Mouse (Mus musculus) hindbrain, embryonic 15.5 days (tissue): ENCODE measurements around the gene Gm44790. TPM values are rescaled to one million over a fixed set of nuclear protein-coding genes. Genes with fewer than 3 reads are reported as not detected.

ENCODE experiments used
- ATAC-seq: fragments of 200-750 bp; cut with Nextera tagmentation; 2 replicates; pipeline ENCODE4 v1.8.0; 2017; ENCODE audit warnings: low read depth, moderate number of reproducible peaks, moderate TSS enrichment; ENCODE audit not compliant: low FRiP score
- H3K27ac ChIP-seq: fragments of 300-500 bp; sonication (generic); replicated peaks from 2 replicates; pipeline ENCODE4 v1.5.1; 2015; ENCODE audit warnings: mild to moderate bottlenecking, inconsistent platforms
- H3K27me3 ChIP-seq: fragments of 300-500 bp; sonication (generic); 2 replicates; pipeline ENCODE4 v1.6.1; 2015; ENCODE audit warnings: control low read depth, inconsistent platforms
- H3K36me3 ChIP-seq: fragments of 300-500 bp; sonication (generic); 2 replicates; pipeline ENCODE4 v1.6.1; 2015; ENCODE audit warnings: control low read depth, inconsistent platforms
- H3K4me1 ChIP-seq: fragments of 300-500 bp; sonication (generic); replicated peaks from 2 replicates; pipeline ENCODE4 v1.6.1; 2015; ENCODE audit warnings: control low read depth, inconsistent platforms
- H3K4me2 ChIP-seq: fragments of 300-500 bp; sonication (generic); 2 replicates; pipeline ENCODE4 v1.6.1; 2015; ENCODE audit warnings: moderate library complexity, mild to moderate bottlenecking, inconsistent platforms
- H3K4me3 ChIP-seq: fragments of 300-500 bp; sonication (generic); 2 replicates; pipeline ENCODE4 v1.5.1; 2015; ENCODE audit warnings: mild to moderate bottlenecking, inconsistent platforms
- H3K9ac ChIP-seq: fragments of 300-500 bp; sonication (generic); 2 replicates; pipeline ENCODE4 v1.6.1; 2015; ENCODE audit warnings: inconsistent platforms
- H3K9me3 ChIP-seq: fragments of 300-500 bp; sonication (generic); 2 replicates; pipeline ENCODE4 v1.6.1; 2016; ENCODE audit warnings: control low read depth, inconsistent platforms
- WGBS: fragments of 180-500 bp; shearing (Covaris S2); methylation state at CpG from one replicate; pipeline ENCODE4 v1.1.7; 2015; 5-methylcytosine and 5-hydroxymethylcytosine counted together
- polyA plus RNA-seq: library from polyadenylated mRNA; unstranded; fragments of >200 nt; fragmentation: Nextera tagmentation; extraction: Ambion mirVana; gene quantifications from 2 replicates; pipeline ENCODE4 v1.2.1, GENCODE M21; 2015

The Gm44790 gene
- polyA plus RNA-seq, 1 experiment from 2014 or later = 1.2 TPM

- Histone ChIP-seq H3K36me3 (0 out of 2 replicates have a peak, but pooled peaks cover 2% of the 10 kb centered on the region), H3K4me1 (peaks cover 46% of the 10 kb centered on the region), H3K9ac (peak overlapping the region; percentile 29; the same call in 1 of the 2 replicates), H3K27ac (no peak overlapping the region), H3K4me3 (peak overlapping the region; percentile 74), H3K4me2 (peak overlapping the region; percentile 82), H3K9me3 (no peaks in the 10 kb centered on the region), H3K27me3 (no peaks in the 10 kb centered on the region)
- no peak for ATAC-seq
Measured at GRCm38 (mm10) chr6:86406306-86406705, 20.2 kb upstream of the Gm44790 start.

- Histone ChIP-seq H3K4me2 (no peak overlapping the region), H3K9ac (no peak overlapping the region), H3K27ac (no peak overlapping the region), H3K36me3 (peaks cover 81% of the 10 kb centered on the region), H3K4me1 (no peaks in the 10 kb centered on the region), H3K9me3 (no peaks in the 10 kb centered on the region), H3K27me3 (no peaks in the 10 kb centered on the region), H3K4me3 (no peak overlapping the region)
- 92% methylated on average over 6 of the region's 6 CpGs for WGBS
- no peak for ATAC-seq
Measured at GRCm38 (mm10) chr6:86418711-86419110, 7.7 kb upstream of the Gm44790 start.

GRCm38 (mm10) chr6:86419239-86419638, 7.2 kb upstream of the Gm44790 start:
- no peak overlapping the region for H3K27ac ChIP-seq
- no peak for ATAC-seq
- WGBS = 95% methylated on average over 3 of the region's 3 CpGs
- peaks cover 81% of the 10 kb centered on the region for H3K36me3 ChIP-seq
- no peaks in the 10 kb centered on the region for H3K9me3 ChIP-seq
- no peak overlapping the region for H3K9ac ChIP-seq
- no peaks in the 10 kb centered on the region for H3K27me3 ChIP-seq
- H3K4me1 ChIP-seq = no peaks in the 10 kb centered on the region
- H3K4me3 ChIP-seq = no peak overlapping the region
- no peak overlapping the region for H3K4me2 ChIP-seq

- Histone ChIP-seq H3K36me3 (peaks cover 82% of the 10 kb centered on the region), H3K27ac (no peak overlapping the region), H3K4me3 (no peak overlapping the region), H3K4me2 (no peak overlapping the region), H3K9ac (no peak overlapping the region), H3K9me3 (no peaks in the 10 kb centered on the region), H3K27me3 (no peaks in the 10 kb centered on the region), H3K4me1 (no peaks in the 10 kb centered on the region)
- no peak for ATAC-seq
- whole genome bisulfite sequencing = 66% methylated on average over 6 of the region's 6 CpGs
Measured at GRCm38 (mm10) chr6:86420491-86420890, 6.0 kb upstream of the Gm44790 start.

- Histone ChIP-seq H3K27ac (no peak overlapping the region), H3K27me3 (no peaks in the 10 kb centered on the region), H3K4me2 (no peak overlapping the region), H3K9me3 (no peaks in the 10 kb centered on the region), H3K9ac (no peak overlapping the region), H3K4me1 (no peaks in the 10 kb centered on the region), H3K4me3 (no peak overlapping the region), H3K36me3 (peaks cover 86% of the 10 kb centered on the region)
- no peak for ATAC-seq
- 98% methylated on average over 3 of the region's 3 CpGs for WGBS
Measured at GRCm38 (mm10) chr6:86431531-86431930, 5.1 kb downstream of the Gm44790 start.

- Histone ChIP-seq H3K27me3 (no peaks in the 10 kb centered on the region), H3K4me1 (no peaks in the 10 kb centered on the region), H3K4me2 (no peak overlapping the region), H3K9me3 (no peaks in the 10 kb centered on the region), H3K4me3 (no peak overlapping the region), H3K36me3 (peaks cover 67% of the 10 kb centered on the region), H3K27ac (no peak overlapping the region), H3K9ac (no peak overlapping the region)
- 95% methylated on average over 1 of the region's 1 CpGs for WGBS
- no peak for ATAC-seq
Measured at GRCm38 (mm10) chr6:86433696-86434095, 7.2 kb downstream of the Gm44790 start.

- no peak for ATAC-seq
- Histone ChIP-seq H3K36me3 (peaks cover 40% of the 10 kb centered on the region), H3K4me3 (peak overlapping the region; percentile 84), H3K9me3 (no peaks in the 10 kb centered on the region), H3K4me2 (peak overlapping the region; percentile 78), H3K27me3 (no peaks in the 10 kb centered on the region), H3K9ac (peak overlapping the region; percentile 70), H3K4me1 (peaks cover 11% of the 10 kb centered on the region), H3K27ac (peak overlapping the region; percentile 90)
- 3% methylated on average over 14 of the region's 14 CpGs for WGBS
Measured at GRCm38 (mm10) chr6:86437711-86438110, 11.3 kb downstream of the Gm44790 start.

GRCm38 (mm10) chr6:86438272-86439118, 12.0 kb downstream of the Gm44790 start, which contains the start of gene C87436:
Gene C87436, plus strand, starts transcription at chr6:86438374.
- Histone ChIP-seq H3K4me1 (peaks cover 11% of the 10 kb centered on the region), H3K27ac (peak within 1 kb of the TSS; percentile 90), H3K9me3 (no peaks in the 10 kb centered on the region), H3K9ac (peak within 1 kb of the TSS; percentile 70), H3K27me3 (no peaks in the 10 kb centered on the region), H3K4me2 (peak within 1 kb of the TSS; percentile 78), H3K4me3 (peak within 1 kb of the TSS; percentile 84), H3K36me3 (peaks cover 36% of the 10 kb centered on the region)
- under 1% methylated on average over 59 of the region's 59 CpGs for WGBS
- peak; percentile 97 for ATAC-seq

GRCm38 (mm10) chr6:86439119-86439496, 12.7 kb downstream of the Gm44790 start:
- Histone ChIP-seq H3K4me3 (peak overlapping the region; percentile 84), H3K36me3 (peaks cover 36% of the 10 kb centered on the region), H3K4me2 (peak overlapping the region; percentile 78), H3K9ac (peak overlapping the region; percentile 70), H3K4me1 (peaks cover 11% of the 10 kb centered on the region), H3K27me3 (no peaks in the 10 kb centered on the region), H3K27ac (peak overlapping the region; percentile 90), H3K9me3 (no peaks in the 10 kb centered on the region)
- 5% methylated on average over 13 of the region's 13 CpGs for WGBS
- ATAC-seq = no peak

- peak overlapping the region; percentile 78 for H3K4me2 ChIP-seq
- H3K36me3 ChIP-seq = peaks cover 36% of the 10 kb centered on the region
- H3K9ac ChIP-seq = peak overlapping the region; percentile 70
- peaks cover 11% of the 10 kb centered on the region for H3K4me1 ChIP-seq
- H3K27ac ChIP-seq = peak overlapping the region; percentile 90; the same call in 1 of the 2 replicates
- 95% methylated on average over 1 of the region's 1 CpGs for WGBS
- ATAC-seq = no peak
- H3K27me3 ChIP-seq = no peaks in the 10 kb centered on the region
- H3K4me3 ChIP-seq = peak overlapping the region; percentile 84
- no peaks in the 10 kb centered on the region for H3K9me3 ChIP-seq
Measured at GRCm38 (mm10) chr6:86439531-86439930, 13.1 kb downstream of the Gm44790 start.

- no peak overlapping the region for H3K4me3 ChIP-seq
Measured at GRCm38 (mm10) chr6:86441571-86441970, 15.1 kb downstream of the Gm44790 start.

GRCm38 (mm10) chr6:86445551-86445950, 19.1 kb downstream of the Gm44790 start:
- ATAC-seq = no peak
- Histone ChIP-seq H3K9me3 (no peaks in the 10 kb centered on the region), H3K9ac (no peak overlapping the region), H3K27ac (no peak overlapping the region), H3K4me3 (no peak overlapping the region), H3K27me3 (no peaks in the 10 kb centered on the region), H3K4me1 (no peaks in the 10 kb centered on the region), H3K36me3 (peaks cover 38% of the 10 kb centered on the region), H3K4me2 (no peak overlapping the region)
- WGBS = 95% methylated on average over 18 of the region's 18 CpGs

More at GRCm38 (mm10) chr6:86441571-86441970, 15.1 kb downstream of the Gm44790 start:
- H3K4me1 ChIP-seq = peaks cover 11% of the 10 kb centered on the region
- no peaks in the 10 kb centered on the region for H3K9me3 ChIP-seq
- no peak for ATAC-seq
- H3K27ac ChIP-seq = no peak overlapping the region
- H3K4me2 ChIP-seq = no peak overlapping the region
- H3K27me3 ChIP-seq = no peaks in the 10 kb centered on the region
- peaks cover 25% of the 10 kb centered on the region for H3K36me3 ChIP-seq
- no peak overlapping the region for H3K9ac ChIP-seq
- 95% methylated on average over 10 of the region's 10 CpGs for WGBS
